Mouse (Mus musculus) embryonic fibroblast, embryonic 13.5 days (primary cell): ENCODE measurements at regions not wholly inside any gene's neighbourhood (a gene's known extent, or its start where the extent isn't known, plus 50 kb on each side); places are given as distances from the start of the nearest gene placed in this dataset.

Source experiments
- CTCF ChIP-seq: IDR thresholded peaks from 2 replicates; pipeline ENCODE4 v1.5.1; 2011; ENCODE audit warnings: mild to moderate bottlenecking, control low read depth, low read length, moderate library complexity, borderline replicate concordance; ENCODE audit not compliant: insufficient read depth
- POLR2A ChIP-seq: IDR thresholded peaks from 2 replicates; pipeline ENCODE4 v1.6.1; 2011; ENCODE audit warnings: low read depth, mild to moderate bottlenecking, control low read depth, low read length, moderate library complexity

DNA sequence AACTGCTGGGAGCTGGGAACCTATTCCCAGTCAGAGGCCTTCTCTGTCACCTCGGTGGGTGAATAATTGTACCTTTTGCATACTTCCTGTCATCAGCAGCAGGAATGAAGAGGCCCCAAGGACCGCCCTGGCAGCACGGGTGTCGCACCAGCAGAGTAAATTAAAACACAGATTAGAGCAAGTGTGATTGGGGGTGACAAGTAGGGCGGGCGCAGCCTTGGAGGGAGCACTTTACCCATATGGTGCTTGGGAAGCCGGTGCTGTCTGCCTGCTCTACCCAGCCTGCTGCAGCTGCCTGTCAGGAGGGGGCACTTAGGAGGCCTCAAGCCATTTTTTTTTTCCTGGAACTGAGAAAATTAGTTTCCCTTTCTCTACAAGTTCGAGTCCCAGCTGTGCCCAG is 264.6 kb upstream of the Irx3 start:
- TF ChIP-seq POLR2A (no peak), CTCF (no peak)
